Mouse (Mus musculus) cortical plate, adult 2 months (tissue): ENCODE data around the gene Fam98b. TPM values are rescaled to one million over a fixed set of nuclear protein-coding genes. Genes with fewer than 3 reads are reported as not detected.

ENCODE experiments used
- H3K27ac ChIP-seq: fragments of 200-500 bp; 2 replicates; pipeline ENCODE4 v1.5.1; 2012; ENCODE audit warnings: low read length, control low read depth, inconsistent platforms; ENCODE audit not compliant: insufficient read depth
- H3K4me1 ChIP-seq: fragments of 200-500 bp; 2 replicates; pipeline ENCODE4 v1.6.1; 2011; ENCODE audit warnings: low read length; ENCODE audit not compliant: control insufficient read depth, insufficient read depth
- H3K4me3 ChIP-seq: fragments of 200-500 bp; 2 replicates; pipeline ENCODE4 v1.5.1; 2011; ENCODE audit warnings: mild to moderate bottlenecking, low read length, control low read depth; ENCODE audit not compliant: insufficient read depth
- CTCF ChIP-seq: fragments of 200-500 bp; IDR thresholded peaks from 2 replicates; pipeline ENCODE4 v1.5.1; 2011; ENCODE audit warnings: mild to moderate bottlenecking, control low read depth, low read length; ENCODE audit not compliant: insufficient read depth; ENCODE audit errors: extremely low read depth
- POLR2A ChIP-seq: fragments of 200-500 bp; IDR thresholded peaks from 2 replicates; pipeline ENCODE4 v1.6.1; 2011; ENCODE audit warnings: mild to moderate bottlenecking, low read length, control low read depth; ENCODE audit not compliant: insufficient read depth; ENCODE audit errors: extremely low read depth
- polyA plus RNA-seq: library from polyadenylated mRNA; depleted of rRNA; stranded (reverse); fragments of >200 nt; gene quantifications from 2 replicates; pipeline ENCODE4 v1.2.3, GENCODE M21; 2012; rRNA removed

The Fam98b gene
- polyA plus RNA-seq: 34.3 and 36.0 TPM in 2 replicates

- H3K27ac ChIP-seq: peak within 1 kb of the TSS; percentile 85
- H3K4me3 ChIP-seq: peak within 1 kb of the TSS; percentile 84
- TF ChIP-seq POLR2A (peak; percentile 77), CTCF (peak; percentile 46; the same call in 1 of the 2 replicates)
- peaks cover 2% of the 10 kb centered on the region; the same call in 1 of the 2 replicates for H3K4me1 ChIP-seq
These were observed at the start of gene Fam98b for GRCm38 (mm10) chr2:117249255-117250000. TSS of gene Fam98b (plus strand) at chr2:117249739.

- no peak for TF ChIP-seq CTCF
- TF ChIP-seq POLR2A: no peak
- Histone ChIP-seq H3K4me3 (no peak overlapping the region), H3K27ac (no peak overlapping the region), H3K4me1 (peaks cover 2% of the 10 kb centered on the region; the same call in 1 of the 2 replicates)
These were observed 48.6 kb upstream of the Fam98b start for GRCm38 (mm10) chr2:117200869-117201338.

- Histone ChIP-seq H3K4me1 (peaks cover 2% of the 10 kb centered on the region; the same call in 1 of the 2 replicates), H3K27ac (0 out of 2 replicates have a peak overlapping the region, but pooled peaks have one; percentile 43), H3K4me3 (no peak overlapping the region)
- no peak for TF ChIP-seq POLR2A
- TF ChIP-seq CTCF: no peak
These were observed 46.2 kb upstream of the Fam98b start for GRCm38 (mm10) chr2:117203350-117203749.

- no peak for TF ChIP-seq CTCF
- TF ChIP-seq POLR2A: no peak
- no peak overlapping the region for H3K4me3 ChIP-seq
- peaks cover 2% of the 10 kb centered on the region; the same call in 1 of the 2 replicates for H3K4me1 ChIP-seq
- H3K27ac ChIP-seq: no peak overlapping the region
These were observed 45.0 kb upstream of the Fam98b start for GRCm38 (mm10) chr2:117204534-117204933.

- peaks cover 2% of the 10 kb centered on the region; the same call in 1 of the 2 replicates for H3K4me1 ChIP-seq
- TF ChIP-seq CTCF (no peak), POLR2A (no peak)
- no peak overlapping the region for H3K27ac ChIP-seq
- H3K4me3 ChIP-seq: no peak overlapping the region
These were observed 44.5 kb upstream of the Fam98b start for GRCm38 (mm10) chr2:117205066-117205465.

GRCm38 (mm10) chr2:117210416-117211085 is 39.0 kb upstream of the Fam98b start:
- no peak for TF ChIP-seq CTCF
- no peak for TF ChIP-seq POLR2A
- no peak overlapping the region for H3K27ac ChIP-seq
- H3K4me3 ChIP-seq: no peak overlapping the region
- H3K4me1 ChIP-seq: no peaks in the 10 kb centered on the region

GRCm38 (mm10) chr2:117216152-117216551 is 33.4 kb upstream of the Fam98b start:
- Histone ChIP-seq H3K27ac (no peak overlapping the region), H3K4me3 (no peak overlapping the region), H3K4me1 (no peaks in the 10 kb centered on the region; the same call in 1 of the 2 replicates)
- no peak for TF ChIP-seq POLR2A
- TF ChIP-seq CTCF: peak; percentile 21; the same call in 1 of the 2 replicates

GRCm38 (mm10) chr2:117217695-117218216 is 31.8 kb upstream of the Fam98b start:
- Histone ChIP-seq H3K27ac (no peak overlapping the region), H3K4me3 (no peak overlapping the region), H3K4me1 (no peaks in the 10 kb centered on the region; the same call in 1 of the 2 replicates)
- TF ChIP-seq POLR2A: no peak
- no peak for TF ChIP-seq CTCF

GRCm38 (mm10) chr2:117219536-117219935 is 30.0 kb upstream of the Fam98b start:
- TF ChIP-seq POLR2A: no peak
- no peak for TF ChIP-seq CTCF
- H3K4me3 ChIP-seq: no peak overlapping the region

More at GRCm38 (mm10) chr2:117219536-117219935, 30.0 kb upstream of the Fam98b start:
- Histone ChIP-seq H3K4me1 (no peaks in the 10 kb centered on the region; the same call in 1 of the 2 replicates), H3K27ac (no peak overlapping the region)
